Mouse (Mus musculus) layer of hippocampus, adult 9-10 months (tissue): ENCODE measurements at regions not wholly inside any gene's neighbourhood (a gene's known extent, or its start where the extent isn't known, plus 50 kb on each side); places are given as distances from the start of the nearest gene placed in this dataset.
"Not testable (repeated sequence)": the region's sequence is repeated elsewhere in the genome, so short reads cannot be mapped to it uniquely, and the experiment has no call there.

Experiments used
- DNase-seq: peaks from one replicate; pipeline ENCODE4 v3.0.0; 2022; ENCODE audit warnings: low spot score

DNA sequence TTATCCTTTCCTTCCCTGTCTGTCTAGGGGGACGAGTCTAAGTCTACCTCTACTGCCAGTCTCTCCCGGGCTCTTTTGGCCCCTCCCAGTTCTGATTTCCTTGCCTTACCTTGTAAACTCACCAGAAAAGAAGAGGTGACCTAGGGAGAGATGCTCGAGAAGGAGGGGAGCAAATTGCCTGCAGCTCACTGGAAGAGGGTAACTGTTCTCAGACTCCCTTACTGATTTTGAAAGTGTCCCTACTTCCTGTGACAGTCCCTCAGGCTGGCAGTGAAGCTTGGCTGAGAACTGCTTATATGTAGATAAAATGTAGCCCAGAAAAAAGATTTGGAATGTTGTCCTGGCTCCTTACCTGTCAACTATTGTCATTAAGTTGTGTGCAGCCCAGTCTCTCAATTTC, 180.6 kb upstream of the Tab2 start:
- DNase-seq = no peak

DNA sequence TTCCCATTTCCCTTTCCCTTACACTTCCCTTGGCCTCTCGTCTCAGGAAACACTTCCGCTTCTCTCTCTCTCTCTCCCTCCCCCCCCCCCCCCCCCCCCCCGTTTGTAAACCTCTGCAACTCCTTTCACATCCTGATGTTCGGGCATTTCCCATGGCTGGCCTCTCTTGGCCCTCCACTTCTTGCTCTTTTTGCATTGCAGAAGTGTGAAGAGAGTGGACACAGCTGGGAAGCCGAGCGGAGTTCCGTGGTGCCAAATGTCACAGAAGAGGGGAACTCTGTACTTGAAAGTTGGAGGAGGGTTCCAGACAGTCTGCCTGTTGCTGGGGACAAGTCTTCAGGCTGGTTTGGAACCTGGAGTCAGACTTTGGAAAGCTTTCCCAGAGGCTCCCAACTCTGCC, 179.2 kb upstream of the Tab2 start:
- no peak for DNase-seq

DNA sequence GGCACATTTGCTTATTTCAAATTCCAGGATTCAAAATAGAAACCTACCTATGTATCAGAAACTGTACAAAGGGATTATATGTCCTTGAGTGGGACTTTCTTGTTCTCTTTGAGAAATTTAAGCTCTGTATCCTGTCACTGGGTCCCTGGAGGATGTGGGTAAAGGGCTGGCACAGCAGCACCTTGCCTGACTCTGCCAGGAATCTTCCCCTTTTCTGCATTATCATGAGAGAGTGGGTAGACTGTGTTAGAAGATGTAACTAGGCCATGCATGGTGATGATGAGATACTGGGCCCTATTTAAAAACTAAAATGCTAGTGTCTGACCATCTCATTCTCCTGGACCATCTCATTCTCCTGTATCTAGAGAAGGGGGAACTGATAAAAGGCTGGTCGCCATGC, 178.4 kb upstream of the Tab2 start:
- DNase-seq = no peak

DNA sequence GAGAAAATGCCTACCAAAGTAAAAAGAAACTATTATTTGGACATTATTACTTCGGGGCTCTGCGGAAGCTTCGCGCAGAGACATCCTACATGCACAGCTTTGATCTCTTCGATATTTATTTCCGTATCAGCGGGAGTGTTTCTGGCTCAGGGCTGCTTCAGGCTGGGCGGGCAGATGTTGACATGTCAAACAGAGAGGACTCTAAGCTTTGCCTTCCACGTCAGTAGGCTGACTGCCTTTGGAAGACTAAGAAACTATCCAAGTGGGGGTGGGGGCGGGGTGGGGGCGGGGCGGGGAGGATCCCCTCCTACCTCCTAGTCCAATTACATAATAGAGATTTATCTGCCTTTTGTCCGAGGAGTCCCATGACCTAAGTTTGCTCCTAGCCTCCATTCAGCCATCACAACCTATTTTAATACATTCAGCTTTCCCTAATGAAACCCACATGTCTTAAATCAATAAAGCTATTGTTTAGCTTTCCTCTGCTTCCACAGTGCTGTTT, 177.5 kb upstream of the Tab2 start:
- no peak for DNase-seq

DNA sequence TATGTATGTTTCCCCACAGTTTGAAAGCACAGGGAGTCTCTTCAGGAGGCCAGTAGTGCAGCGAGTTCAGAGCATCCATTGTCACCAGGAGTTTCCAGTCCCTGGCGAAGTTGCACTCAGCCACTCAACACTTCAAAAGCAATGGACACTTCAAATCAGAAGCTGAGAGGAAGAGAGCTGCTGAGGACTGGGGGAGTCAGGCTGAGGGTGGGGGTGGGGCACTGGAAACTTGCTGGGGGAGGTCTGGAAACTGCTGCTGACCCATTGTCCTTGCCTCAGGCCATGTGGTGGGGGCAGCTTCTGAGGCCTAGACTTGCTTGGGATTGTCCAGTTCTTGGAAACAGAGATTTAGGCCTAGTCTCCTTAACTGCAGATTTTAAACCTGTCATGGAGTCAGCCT, 176.8 kb upstream of the Tab2 start:
- DNase-seq = no peak

DNA sequence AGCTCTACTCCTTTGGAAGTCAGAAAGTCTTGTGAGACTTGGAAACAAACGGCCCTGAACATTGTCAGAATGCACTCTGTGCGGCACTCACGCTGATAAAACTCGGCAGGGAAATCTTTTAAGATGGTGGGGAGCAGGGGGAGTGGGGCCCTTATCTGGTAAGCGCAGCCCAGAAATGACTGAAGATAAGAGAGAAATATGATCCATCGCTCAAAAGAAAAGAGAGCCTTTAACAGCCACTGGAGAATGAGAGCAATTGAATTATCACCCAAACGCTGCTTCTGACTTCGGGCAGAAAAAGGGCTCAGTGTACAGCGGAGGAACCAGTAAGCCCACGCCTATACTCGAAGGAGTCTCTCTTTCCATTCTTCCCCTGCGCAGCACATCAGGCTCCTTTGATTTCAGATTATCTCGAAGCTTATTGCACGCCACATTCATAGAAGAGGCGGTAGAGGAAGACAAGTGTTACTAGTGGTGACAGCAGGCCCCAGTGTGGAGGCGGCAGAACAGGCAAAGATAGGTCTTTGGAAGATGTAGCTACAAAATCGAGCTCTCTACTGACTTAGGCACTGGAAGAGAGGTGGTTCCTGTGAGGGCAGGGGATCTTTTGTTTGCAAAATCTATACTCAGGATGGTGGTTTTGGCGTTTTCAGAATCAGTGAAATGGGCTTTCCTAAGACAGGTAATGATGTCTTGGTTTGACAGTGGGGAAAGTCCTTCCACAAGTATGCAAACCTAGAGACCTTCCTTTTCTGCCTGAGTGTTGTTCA, 174.6 kb upstream of the Tab2 start:
- DNase-seq = peak; percentile 50

DNA sequence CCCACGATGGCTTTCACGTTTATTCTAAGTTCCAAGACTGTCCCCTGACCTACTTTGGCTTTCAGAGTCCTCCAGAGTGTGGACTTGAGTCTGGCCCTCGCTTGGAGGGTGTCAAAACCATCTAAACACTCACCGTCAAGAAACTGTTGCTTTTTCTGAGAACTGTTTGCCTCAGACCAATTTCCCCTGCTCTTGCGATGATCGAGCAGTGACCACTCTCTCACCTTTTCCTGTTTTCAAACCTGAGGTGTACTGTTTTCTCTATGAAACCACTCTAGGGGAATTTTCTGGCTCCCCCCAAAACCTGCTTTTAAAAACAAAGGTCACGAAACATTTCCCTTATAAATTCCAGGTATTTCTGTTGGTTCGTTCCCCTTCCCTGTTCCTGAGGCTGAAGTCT, 174.0 kb upstream of the Tab2 start:
- no peak for DNase-seq

DNA sequence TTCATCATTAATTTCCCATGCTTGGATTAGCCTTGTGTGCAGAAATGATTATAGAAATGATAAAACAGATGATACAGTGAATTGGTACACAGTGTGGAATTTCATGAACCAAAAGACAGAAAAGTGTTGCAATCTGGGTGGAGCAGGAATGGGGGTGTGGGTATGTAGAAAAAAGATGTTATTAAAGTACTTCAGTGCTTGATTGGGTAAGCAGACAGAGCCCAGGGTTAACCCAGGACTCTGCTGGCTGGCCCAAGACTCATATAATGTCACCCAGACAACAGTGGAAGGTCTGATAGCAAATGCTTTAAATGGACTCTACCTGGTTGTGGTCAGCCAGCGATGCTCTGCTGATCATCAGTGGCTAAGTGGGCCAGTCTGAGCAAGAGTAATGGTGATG, 168.1 kb upstream of the Tab2 start:
- no peak for DNase-seq

DNA sequence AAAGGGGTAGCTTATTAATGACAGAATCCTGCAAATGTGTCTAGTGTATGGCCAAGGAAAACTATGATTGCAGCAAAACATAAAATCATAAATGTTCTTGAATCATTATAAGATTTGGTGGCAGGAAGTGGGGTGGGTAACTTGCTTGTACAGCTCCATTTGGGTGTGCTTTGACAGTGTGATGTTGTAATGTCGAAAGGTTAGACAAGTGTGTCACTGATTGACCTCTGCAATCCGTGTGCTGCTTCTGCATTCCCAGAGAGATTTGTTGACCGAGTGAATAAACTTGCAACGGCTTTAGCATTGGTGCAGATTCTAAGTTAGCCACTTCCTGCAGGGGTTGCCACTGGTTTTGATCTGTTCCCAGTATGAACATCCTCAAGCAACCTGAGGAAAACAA, 165.9 kb upstream of the Tab2 start:
- DNase-seq = no peak

DNA sequence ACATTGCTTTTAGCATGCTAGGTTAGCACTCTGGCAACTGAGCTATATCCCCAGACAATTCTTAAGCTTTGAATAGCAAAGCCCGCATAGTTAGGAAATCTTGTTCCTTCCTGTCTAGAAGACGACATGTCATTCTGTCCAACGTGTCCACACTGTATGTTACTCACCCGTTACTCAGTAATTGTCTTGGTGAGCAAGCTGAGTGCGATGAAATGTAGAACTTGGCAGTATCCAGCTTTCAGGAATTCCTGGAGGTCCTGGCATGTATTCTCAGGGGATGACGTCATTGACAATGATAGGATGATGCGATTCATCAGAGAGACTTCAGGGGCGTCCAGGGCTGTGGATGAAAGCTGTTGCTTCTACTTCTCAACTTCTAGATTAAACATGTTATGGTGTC, 160.8 kb upstream of the Tab2 start:
- no peak for DNase-seq

DNA sequence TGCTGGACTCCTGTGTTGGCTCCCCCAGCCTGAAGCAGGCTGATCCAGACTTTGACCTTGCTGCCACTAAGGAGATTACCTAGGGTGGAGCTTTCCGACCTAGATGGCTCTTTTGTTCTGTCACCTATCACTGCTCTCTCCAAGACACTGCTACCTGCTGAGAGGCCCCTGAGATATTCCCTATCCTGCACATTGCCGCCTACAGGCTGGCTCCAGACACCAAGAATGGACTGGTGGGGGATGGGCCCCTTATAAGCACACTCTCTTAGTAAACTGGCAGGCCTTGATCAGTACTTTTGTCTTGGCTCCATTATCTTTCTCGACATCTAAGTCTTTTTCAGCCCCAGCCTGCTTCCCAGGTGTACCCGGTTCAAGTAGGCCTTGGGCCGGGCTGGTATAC, 158.9 kb upstream of the Tab2 start:
- not testable (repeated sequence) for DNase-seq

DNA sequence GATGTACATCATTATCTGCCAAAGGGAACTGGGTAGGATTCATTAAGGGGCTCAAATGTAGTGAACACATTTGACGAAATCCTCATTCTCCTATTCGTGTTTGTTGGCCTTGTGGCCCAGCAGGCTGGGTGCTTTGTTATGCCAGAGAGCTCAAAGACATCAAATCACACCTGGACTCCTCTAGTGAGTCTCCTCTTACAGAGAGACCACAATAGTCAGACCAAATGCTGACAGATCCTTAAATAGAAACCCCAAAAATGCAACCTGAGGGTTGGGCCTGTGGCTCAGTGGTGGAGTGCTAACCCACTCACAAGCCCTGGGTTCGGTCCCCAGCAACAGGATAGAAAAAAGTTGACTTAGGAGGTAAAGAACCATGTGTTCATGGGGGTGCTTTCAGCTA, 158.5 kb upstream of the Tab2 start:
- no peak for DNase-seq

DNA sequence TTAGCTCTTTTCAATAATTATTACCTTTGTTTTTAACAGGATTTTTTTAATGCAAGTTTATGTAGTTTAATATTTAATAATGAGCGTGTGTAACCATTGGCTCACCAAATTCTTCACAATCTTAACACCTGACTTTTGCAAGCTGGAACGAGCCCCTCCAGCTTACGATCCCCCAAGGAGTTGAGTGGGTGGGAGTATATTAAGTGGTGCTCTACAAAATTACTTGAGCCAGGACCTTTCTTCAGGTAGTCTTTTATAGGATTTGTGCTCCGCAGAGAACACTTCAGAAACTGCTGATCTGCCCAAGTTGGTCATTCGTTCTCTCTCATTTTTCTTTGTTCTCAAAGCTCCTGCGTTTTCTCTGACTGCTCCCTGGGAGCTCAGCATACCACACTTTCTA, 144.5 kb upstream of the Tab2 start:
- DNase-seq = no peak

DNA sequence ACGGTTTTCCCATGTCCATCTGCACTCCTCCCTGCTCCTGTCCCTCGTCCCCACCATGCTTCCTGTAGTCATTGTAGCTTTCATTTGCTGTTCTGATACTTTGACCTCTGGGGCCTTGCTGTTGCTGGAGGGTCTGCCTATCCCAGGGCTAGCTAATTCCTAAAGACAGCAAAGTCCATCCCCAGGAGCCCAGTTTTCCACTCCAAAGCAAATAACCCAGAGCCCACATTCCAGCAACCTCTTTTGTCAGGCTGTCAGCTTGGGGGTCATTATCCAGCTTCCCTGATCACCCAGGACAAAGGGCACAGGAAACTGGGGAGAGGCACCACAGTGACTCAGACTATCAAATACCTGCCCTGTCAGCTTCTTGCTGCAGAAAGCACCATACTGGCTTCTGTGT, 139.9 kb upstream of the Tab2 start:
- no peak for DNase-seq

DNA sequence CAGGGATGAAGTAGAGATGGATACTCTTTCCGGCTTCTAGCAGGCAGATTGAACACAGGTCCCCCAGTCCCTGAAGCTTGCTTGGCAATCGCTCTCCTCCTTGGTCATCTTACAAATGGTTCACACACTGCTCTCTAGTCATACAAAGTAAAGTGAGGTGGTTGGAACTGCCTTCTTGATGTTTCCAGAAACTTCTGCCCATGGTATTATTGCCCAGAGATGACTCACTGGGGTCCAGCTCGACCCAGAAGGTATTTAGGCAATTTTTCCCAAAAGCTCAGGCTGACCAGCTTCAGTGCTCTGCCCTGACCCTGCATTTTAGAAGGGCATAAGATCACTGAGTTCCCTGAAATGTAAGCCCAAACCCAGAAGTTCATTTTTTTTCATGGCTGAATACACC, 139.2 kb upstream of the Tab2 start:
- DNase-seq = no peak

DNA sequence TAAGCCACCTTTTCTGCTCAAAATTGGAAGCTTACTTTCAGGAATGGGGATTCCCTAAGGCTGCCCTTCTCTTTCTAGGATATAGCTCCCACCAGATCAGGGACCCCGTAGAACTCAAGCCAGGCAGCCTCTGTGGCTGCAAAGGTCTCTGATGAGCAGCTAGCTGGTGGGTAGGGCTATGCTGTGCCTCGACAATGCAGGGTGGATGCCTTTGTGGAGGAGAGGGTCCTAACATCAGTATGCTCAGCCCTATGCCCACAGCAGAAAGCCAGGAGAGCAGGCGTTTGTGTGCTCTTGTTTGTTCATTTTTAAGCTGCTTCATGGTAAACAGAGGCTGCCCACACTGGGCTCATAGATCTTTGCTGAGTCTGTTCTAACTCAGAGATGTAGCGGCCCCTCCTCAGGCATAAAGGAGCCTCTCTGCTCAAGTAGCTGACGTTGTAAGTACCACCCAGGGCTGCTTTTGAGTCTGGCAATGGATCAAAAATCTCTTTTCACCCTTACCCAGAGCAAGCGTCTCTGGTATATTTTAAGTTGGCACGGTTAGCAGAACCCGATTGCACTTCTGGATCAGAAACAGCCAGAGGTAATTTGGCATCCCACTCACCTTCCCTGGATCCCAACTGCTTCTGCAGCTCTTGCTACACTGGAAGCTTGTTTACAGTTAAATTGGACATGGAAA, 136.0 kb upstream of the Tab2 start:
- DNase-seq = no peak

DNA sequence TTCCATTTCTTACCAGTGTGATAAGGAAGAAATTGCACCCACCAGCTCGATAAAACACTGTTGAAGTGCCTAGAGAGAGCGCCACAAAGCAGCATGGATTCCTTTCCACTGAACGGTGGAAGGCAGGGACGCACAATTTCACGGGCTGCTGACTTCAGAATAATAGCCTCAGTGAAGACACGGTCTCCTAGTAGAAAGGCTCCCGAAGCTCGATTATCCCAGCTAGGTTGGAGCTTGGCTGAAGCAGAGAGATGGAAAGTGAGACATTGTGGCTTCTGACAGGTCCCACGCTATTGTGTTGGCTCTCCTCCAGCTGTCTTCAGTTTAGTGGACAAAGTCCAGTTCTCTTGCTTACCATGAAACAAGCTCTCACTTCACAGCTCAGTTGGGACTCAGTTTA, 133.3 kb upstream of the Tab2 start:
- DNase-seq = no peak

DNA sequence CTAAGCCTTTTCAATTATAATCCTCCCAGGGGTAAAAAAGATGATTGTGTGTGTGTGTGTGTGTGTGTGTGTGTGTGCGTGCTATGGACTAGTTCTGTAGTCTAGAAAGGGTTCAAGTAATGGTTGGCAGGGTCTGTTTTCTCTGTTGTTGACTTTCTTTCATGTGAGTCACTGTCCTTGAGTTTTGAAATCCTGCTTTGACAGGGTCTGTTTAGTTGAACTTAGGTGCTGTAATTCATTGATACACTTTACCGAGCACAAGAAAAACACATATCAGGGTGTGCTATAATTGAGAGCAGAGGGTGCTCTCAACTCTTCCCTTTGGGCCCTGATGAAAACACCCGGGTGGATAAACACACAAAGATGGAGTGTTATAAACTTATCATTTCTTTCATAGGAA, 132.7 kb upstream of the Tab2 start:
- no peak for DNase-seq

DNA sequence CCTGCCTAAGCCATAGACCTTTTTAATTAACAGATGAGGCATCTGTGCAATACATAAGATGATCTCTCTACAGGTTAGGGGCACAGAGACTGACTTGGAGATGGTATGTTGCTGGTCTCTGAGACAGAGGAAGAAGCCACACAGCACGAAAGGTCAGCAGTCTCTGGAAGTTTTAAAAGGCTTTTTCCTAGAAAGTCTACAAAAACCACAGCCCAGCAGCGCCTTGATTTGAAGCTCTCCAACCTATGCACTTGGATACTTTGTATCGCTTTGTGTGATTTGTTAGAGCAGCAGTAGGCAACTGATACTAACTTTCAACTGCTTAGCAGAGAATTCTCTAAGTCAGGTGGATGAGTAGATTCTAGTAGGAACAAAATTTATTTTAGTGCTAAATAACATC, 132.3 kb upstream of the Tab2 start:
- DNase-seq = no peak

DNA sequence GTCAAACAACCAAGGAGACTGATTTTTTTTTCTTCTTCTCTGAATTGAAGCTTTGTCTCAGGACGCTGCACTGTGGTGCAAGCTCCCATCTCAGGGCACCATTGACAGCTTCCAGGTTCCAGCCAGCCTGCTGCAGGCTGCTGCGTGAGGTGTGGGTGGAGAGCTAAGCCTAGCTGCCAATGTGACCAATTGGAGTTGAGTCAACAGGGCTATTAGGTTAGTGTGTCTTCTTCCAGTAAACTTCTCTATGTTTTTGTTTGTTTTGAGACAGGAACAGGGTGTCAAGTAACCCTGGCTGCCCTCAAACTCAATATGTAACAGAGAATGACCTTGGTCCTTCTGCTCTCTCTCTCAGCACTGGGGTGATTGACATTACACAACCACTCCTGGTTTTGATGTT, 131.1 kb upstream of the Tab2 start:
- DNase-seq = no peak

DNA sequence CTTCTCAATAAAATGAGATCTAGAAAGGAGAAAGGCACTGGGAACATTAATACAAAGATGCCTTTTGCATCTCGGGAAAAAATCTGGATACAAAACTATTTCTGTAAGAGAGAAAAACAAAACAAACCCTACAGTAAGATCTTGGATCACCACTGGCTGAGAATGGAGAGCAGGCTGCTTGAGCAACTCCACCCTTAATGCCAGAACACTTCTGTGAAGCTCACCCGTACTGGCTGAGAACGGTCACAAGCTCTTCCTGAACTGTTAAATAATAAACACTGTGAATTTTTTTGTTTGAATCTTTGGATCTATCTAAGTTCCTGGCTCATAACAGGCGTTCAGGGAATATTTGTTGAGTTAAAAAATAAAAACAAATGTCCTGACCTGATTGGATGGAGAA, 130.4 kb upstream of the Tab2 start:
- no peak for DNase-seq

DNA sequence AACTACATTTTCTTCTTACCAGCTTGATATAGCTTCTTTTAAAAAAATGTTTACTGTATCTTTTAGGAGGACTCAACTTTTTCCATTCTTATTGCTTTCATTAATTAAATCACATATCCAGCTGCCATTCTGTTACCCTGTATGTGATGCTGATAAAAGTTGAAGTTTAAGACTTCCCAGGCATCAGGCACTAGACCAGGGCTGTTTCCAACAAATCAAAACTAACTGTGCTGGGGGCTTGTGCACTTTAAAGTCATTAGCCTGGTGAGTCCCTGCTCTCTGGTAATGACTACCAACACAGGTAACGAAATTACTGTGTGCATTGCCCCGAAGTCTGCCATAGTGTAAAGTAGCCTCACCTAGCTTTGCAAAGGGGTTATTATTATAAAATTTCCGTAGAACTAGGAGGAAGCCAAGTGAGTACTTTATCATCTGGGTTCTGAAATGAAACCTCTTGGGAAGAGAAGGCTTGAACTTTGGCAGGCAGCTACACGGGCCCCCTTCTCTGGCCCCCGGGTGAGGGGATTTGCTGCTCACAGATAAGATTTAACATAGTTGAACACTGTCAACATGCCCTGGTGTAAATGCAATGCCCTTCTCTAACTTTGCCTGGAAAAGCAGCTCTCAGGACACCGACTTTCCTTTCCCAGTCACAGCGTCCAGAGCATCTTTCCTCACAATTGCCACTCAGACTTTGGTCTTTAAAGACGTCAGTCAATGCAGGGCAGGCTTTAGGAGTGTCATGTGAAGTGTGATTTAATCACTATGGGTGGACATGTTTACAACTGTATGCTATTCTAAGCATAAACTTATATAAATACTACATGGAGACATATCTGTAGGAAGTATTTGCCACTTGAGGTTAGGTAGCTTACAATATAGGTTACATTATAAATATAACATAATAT, 122.1 kb upstream of the Tab2 start:
- DNase-seq = no peak

DNA sequence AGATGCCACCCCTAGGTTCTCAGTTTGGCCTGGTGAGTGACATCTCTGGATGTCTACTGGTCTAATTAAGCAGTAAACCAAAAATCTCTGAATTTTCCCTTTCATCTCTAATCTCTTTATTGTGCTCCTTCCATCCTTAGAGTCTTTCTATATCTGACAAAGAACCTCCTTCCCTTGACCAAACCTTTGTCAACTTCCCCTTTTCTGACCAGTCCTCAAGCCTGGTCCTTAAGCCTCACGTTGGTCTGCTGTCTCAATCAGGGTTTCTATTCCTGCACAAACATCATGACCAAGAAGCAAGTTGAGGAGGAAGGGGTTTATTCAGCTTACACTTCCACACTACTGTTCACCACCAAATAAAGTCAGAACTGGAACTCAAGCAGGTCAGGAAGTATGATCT, 116.4 kb upstream of the Tab2 start:
- DNase-seq = no peak
